Mouse (Mus musculus) bone marrow macrophage, adult 2 months (primary cell): Measurements from ENCODE around the gene Cln5.

ENCODE experiments used
- CTCF ChIP-seq: IDR thresholded peaks from 2 replicates; pipeline ENCODE4 v1.5.1; 2012; ENCODE audit warnings: low read depth, mild to moderate bottlenecking, low read length, moderate library complexity
- POLR2A ChIP-seq: IDR thresholded peaks from 2 replicates; pipeline ENCODE4 v1.6.1; 2012; ENCODE audit warnings: mild to moderate bottlenecking, low read depth, low read length, borderline replicate concordance

GRCm38 (mm10) chr14:103098587-103099235, 28.7 kb downstream of the Cln5 start:
- TF ChIP-seq CTCF (no peak), POLR2A (no peak)
